Mouse (Mus musculus): Measurements from ENCODE around the gene Izumo1. TPM values are rescaled to one million over a fixed set of nuclear protein-coding genes. Genes with fewer than 3 reads are reported as not detected.

The Izumo1 gene
- polyA plus RNA-seq, 1 experiment: 0.18 TPM

- no peak for DNase-seq
Measured at GRCm38 (mm10) chr7:45598960-45599879, 22.4 kb upstream of the Izumo1 start.

DNA sequence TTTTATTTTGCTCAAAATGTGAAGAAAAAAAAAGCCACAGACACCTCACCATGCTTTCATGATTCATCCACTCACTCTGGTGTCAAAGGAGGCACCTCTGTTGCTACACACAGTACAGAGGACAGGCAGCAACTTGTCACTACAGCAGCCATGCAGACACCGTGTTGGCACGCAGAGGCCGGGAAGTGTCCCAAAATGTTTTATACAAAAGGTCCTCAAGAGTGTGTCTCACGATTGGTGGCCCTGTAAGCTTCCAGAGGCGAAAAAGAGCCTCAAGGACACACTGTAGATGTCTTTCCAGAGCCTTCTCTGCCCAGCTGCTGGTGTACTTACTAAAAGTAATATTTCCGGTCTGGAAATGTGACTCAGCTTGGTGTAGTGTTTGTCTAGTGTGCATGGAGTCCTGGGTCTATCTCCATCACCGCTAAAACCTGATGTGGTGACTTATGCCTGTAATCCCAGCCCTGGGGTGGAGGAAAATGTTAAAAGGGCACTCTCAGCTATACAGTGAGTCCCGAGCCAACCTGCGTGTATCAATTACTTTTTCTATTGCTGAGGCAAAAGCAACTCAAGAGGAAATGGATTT is 15.8 kb upstream of the Izumo1 start:
- Histone ChIP-seq H3K27me3 (ENCODE audit: control insufficient read depth, insufficient read depth, low read length) (no peaks in the 10 kb centered on the region), H3K4me3 (replicated peaks; ENCODE audit: insufficient read depth, low read depth, low read length) (no peak overlapping the region), H3K4me1 (ENCODE audit: control insufficient read depth, insufficient read depth, low read length) (no peaks in the 10 kb centered on the region), H3K27ac (ENCODE audit: insufficient read depth, low read length) (no peak overlapping the region)
- WGBS: 76% methylated on average over 9 of the region's 9 CpGs
- TF ChIP-seq CTCF (IDR thresholded peaks at IDR 0.05; ENCODE audit: borderline replicate concordance, insufficient read depth, low read depth, low read length) (no peak), POLR2A (IDR thresholded peaks at IDR 0.05; ENCODE audit: borderline replicate concordance, insufficient read depth, low read length) (no peak)
- DNase-seq: no peak

More at GRCm38 (mm10) chr7:45598960-45599879, 22.4 kb upstream of the Izumo1 start:
- Histone ChIP-seq H3K27me3 (ENCODE audit: control insufficient read depth, insufficient read depth, low read length) (no peaks in the 10 kb centered on the region), H3K4me3 (replicated peaks; ENCODE audit: insufficient read depth, low read depth, low read length) (no peak overlapping the region), H3K27ac (ENCODE audit: insufficient read depth, low read length) (no peak overlapping the region), H3K4me1 (ENCODE audit: control insufficient read depth, insufficient read depth, low read length) (no peaks in the 10 kb centered on the region)
- TF ChIP-seq CTCF (IDR thresholded peaks at IDR 0.05; ENCODE audit: borderline replicate concordance, insufficient read depth, low read depth, low read length) (no peak), POLR2A (IDR thresholded peaks at IDR 0.05; ENCODE audit: borderline replicate concordance, insufficient read depth, low read length) (no peak)
- 61% methylated on average over 18 of the region's 18 CpGs for WGBS

DNA sequence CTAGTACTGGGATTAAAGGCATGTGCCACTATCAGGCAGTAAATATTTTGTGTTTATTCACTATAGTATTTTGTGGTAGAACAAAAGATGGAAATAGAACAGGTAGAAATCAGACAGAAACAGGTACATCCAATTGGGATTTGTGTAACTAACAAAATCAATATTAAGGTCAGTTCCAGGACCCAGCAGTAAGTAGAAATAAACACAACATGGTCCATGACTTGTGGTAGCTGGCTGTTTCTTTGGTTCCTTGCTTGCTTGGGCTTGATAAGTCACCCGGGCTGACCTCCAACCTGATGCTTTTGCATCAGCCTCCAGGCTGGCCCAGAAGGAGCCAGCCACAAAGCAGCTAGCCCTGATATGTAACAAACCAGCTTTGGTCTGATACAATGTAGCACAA is 12.1 kb upstream of the Izumo1 start:
- no peak for DNase-seq
- H3K27ac ChIP-seq (ENCODE audit: insufficient read depth, low read length): no peak overlapping the region
- no peaks in the 10 kb centered on the region for H3K27me3 ChIP-seq (ENCODE audit: control insufficient read depth, insufficient read depth, low read length)
- H3K4me1 ChIP-seq (ENCODE audit: control insufficient read depth, insufficient read depth, low read length): no peaks in the 10 kb centered on the region
- no peak for TF ChIP-seq CTCF (IDR thresholded peaks at IDR 0.05; ENCODE audit: borderline replicate concordance, insufficient read depth, low read depth, low read length)
- no peak for TF ChIP-seq POLR2A (IDR thresholded peaks at IDR 0.05; ENCODE audit: borderline replicate concordance, insufficient read depth, low read length)
- 84% methylated on average over 1 of the region's 1 CpGs for WGBS
- no peak overlapping the region for H3K4me3 ChIP-seq (replicated peaks; ENCODE audit: insufficient read depth, low read depth, low read length)

- 56% methylated on average over 6 of the region's 6 CpGs for WGBS
- no peak for DNase-seq
- Histone ChIP-seq H3K27me3 (ENCODE audit: control insufficient read depth, insufficient read depth, low read length) (no peaks in the 10 kb centered on the region), H3K4me1 (ENCODE audit: control insufficient read depth, insufficient read depth, low read length) (no peaks in the 10 kb centered on the region), H3K4me3 (replicated peaks; ENCODE audit: insufficient read depth, low read depth, low read length) (no peak overlapping the region), H3K27ac (ENCODE audit: insufficient read depth, low read length) (no peak overlapping the region)
- TF ChIP-seq POLR2A (IDR thresholded peaks at IDR 0.05; ENCODE audit: borderline replicate concordance, insufficient read depth, low read length) (no peak), CTCF (IDR thresholded peaks at IDR 0.05; ENCODE audit: borderline replicate concordance, insufficient read depth, low read depth, low read length) (no peak)
Measured at GRCm38 (mm10) chr7:45616277-45616676, 5.3 kb upstream of the Izumo1 start.

DNA sequence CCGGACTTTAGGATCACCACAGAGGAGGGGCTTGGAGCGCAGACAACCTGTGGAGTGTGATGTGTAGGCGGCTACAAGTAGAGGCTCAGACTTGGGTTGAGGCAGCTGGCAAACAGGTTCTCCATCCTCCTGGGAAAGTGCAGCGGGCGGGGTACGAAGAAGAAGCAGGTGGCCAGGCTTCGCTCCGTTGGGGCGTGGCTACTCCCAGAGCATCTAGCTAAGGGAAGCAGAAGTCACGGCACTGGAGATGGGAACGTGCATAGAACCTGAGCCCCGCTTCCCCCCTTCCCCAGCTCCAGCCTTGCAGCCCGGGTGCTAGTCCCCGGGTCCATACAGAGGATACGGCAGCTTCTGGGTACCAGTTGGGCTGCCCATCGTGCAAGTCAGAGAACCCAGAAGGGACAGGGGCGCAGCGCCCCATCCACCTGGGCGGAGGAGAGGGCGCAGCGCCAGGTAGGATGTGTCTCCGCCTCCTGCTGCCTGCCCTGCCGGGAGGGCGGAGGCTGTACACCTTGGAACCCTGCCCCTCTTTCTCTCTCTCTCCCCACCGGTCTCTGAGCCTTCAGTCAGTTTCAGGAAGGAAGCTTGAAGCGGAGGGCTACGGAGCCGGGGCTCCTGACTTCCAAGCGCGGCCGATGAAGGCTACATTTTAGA is 4.4 kb upstream of the Izumo1 start, which contains the start of gene Fut1:
Gene Fut1 (plus strand): TSS at position 248 of the 654 bp plus-strand sequence.
- TF ChIP-seq POLR2A (IDR thresholded peaks at IDR 0.05; ENCODE audit: borderline replicate concordance, insufficient read depth, low read length): no peak
- TF ChIP-seq CTCF (IDR thresholded peaks at IDR 0.05; ENCODE audit: borderline replicate concordance, insufficient read depth, low read depth, low read length): no peak
- peak in 1 of 2 experiments; percentile 45 for DNase-seq
- Histone ChIP-seq H3K27me3 (ENCODE audit: control insufficient read depth, insufficient read depth, low read length) (no peaks in the 10 kb centered on the region), H3K27ac (ENCODE audit: insufficient read depth, low read length) (no peak within 1 kb of the TSS), H3K4me3 (replicated peaks; ENCODE audit: insufficient read depth, low read depth, low read length) (peak within 1 kb of the TSS; percentile 39), H3K4me1 (ENCODE audit: control insufficient read depth, insufficient read depth, low read length) (no peaks in the 10 kb centered on the region)
- 10% methylated on average over 30 of the region's 31 CpGs for WGBS

- TF ChIP-seq POLR2A (IDR thresholded peaks at IDR 0.05; ENCODE audit: borderline replicate concordance, insufficient read depth, low read length) (no peak), CTCF (IDR thresholded peaks at IDR 0.05; ENCODE audit: borderline replicate concordance, insufficient read depth, low read depth, low read length) (no peak)
- 91% methylated on average over 5 of the region's 5 CpGs for WGBS
- Histone ChIP-seq H3K4me1 (ENCODE audit: control insufficient read depth, insufficient read depth, low read length) (no peaks in the 10 kb centered on the region), H3K4me3 (replicated peaks; ENCODE audit: insufficient read depth, low read depth, low read length) (no peak overlapping the region), H3K27me3 (ENCODE audit: control insufficient read depth, insufficient read depth, low read length) (no peaks in the 10 kb centered on the region), H3K27ac (ENCODE audit: insufficient read depth, low read length) (no peak overlapping the region)
- DNase-seq: no peak
Measured at GRCm38 (mm10) chr7:45618316-45618715, 3.3 kb upstream of the Izumo1 start.

DNA sequence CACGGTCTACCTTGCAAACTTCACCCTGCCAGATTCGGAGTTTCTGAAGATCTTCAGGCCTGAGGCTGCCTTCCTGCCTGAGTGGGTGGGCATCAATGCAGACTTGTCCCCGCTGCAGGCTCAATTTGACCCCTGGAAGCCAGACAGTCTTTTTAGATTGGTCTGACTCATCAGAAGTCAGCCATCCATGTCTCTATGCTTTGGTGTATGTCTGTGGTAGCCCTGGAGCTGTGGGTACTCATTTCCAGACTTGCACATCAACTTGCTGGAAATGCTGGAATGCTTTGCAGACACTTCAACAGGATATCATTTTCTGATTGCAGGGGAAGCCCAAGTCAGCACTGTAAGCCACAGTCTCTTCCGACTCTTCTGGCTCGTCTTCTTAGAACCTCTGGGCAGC is 2.0 kb upstream of the Izumo1 start:
- no peak for DNase-seq
- Histone ChIP-seq H3K4me3 (replicated peaks; ENCODE audit: insufficient read depth, low read depth, low read length) (no peak overlapping the region), H3K27ac (ENCODE audit: insufficient read depth, low read length) (no peak overlapping the region), H3K27me3 (ENCODE audit: control insufficient read depth, insufficient read depth, low read length) (no peaks in the 10 kb centered on the region), H3K4me1 (ENCODE audit: control insufficient read depth, insufficient read depth, low read length) (no peaks in the 10 kb centered on the region)
- TF ChIP-seq POLR2A (IDR thresholded peaks at IDR 0.05; ENCODE audit: borderline replicate concordance, insufficient read depth, low read length) (no peak), CTCF (IDR thresholded peaks at IDR 0.05; ENCODE audit: borderline replicate concordance, insufficient read depth, low read depth, low read length) (no peak)
- 91% methylated on average over 5 of the region's 5 CpGs for WGBS

Data from cerebellum, adult 2 months (tissue).